Mouse (Mus musculus): ENCODE data around the gene Gm10271. TPM values are rescaled to one million over a fixed set of nuclear protein-coding genes. Genes with fewer than 3 reads are reported as not detected.

Gene Gm10271
- polyA plus RNA-seq, 1 experiment, result not detected

- peaks cover 8% of the 10 kb centered on the region for H3K4me1 ChIP-seq
- no peaks in the 10 kb centered on the region for H3K9me3 ChIP-seq
- no peak overlapping the region for H3K4me3 ChIP-seq (replicated peaks)
- H3K36me3 ChIP-seq (replicated peaks; ENCODE audit: low read length), result peaks cover 77% of the 10 kb centered on the region
- TF ChIP-seq FLI1 (IDR thresholded peaks at IDR 0.05; ENCODE audit: low read length) (no peak), GATA1 (IDR thresholded peaks at IDR 0.05; ENCODE audit: borderline replicate concordance, low read length) (no peak)
- H3K27me3 ChIP-seq (replicated peaks), result no peaks in the 10 kb centered on the region
Measured at GRCm38 (mm10) chr10:116912850-116913249, 59.6 kb downstream of the Gm10271 start.

- Histone ChIP-seq H3K4me1 (peaks cover 4% of the 10 kb centered on the region), H3K36me3 (replicated peaks; ENCODE audit: low read length) (peaks cover 85% of the 10 kb centered on the region), H3K4me3 (replicated peaks) (peak overlapping the region; percentile 62), H3K9me3 (no peaks in the 10 kb centered on the region), H3K27me3 (replicated peaks) (no peaks in the 10 kb centered on the region)
- TF ChIP-seq FLI1 (IDR thresholded peaks at IDR 0.05; ENCODE audit: low read length), result no peak
- TF ChIP-seq GATA1 (IDR thresholded peaks at IDR 0.05; ENCODE audit: borderline replicate concordance, low read length), result no peak
Measured at GRCm38 (mm10) chr10:116908901-116909642, 63.3 kb downstream of the Gm10271 start.

Other genes starting within 250 kb of the Gm10271 start
- not detected in 2 replicates for gene Myrfl, start 75.7 kb downstream of the Gm10271 start, polyA plus RNA-seq (2012; ENCODE audit: insufficient read depth, low replicate concordance)
- gene Rab3ip, start 21.8 kb downstream of the Gm10271 start, polyA plus RNA-seq (2012; ENCODE audit: insufficient read depth, low replicate concordance), result 4.8 TPM in 1 of 2 replicates, not detected in the other
- not detected in 2 replicates for gene Best3, start 13.7 kb upstream of the Gm10271 start, polyA plus RNA-seq (2012; ENCODE audit: insufficient read depth, low replicate concordance)
- gene Lrrc10, start 72.7 kb upstream of the Gm10271 start, polyA plus RNA-seq (2012; ENCODE audit: insufficient read depth, low replicate concordance), result not detected in 2 replicates
- 3.6 and 19.1 TPM in 2 replicates for gene Cct2, start 91.2 kb upstream of the Gm10271 start, polyA plus RNA-seq (2012; ENCODE audit: insufficient read depth, low replicate concordance)
- 0.75 and 1.5 TPM in 2 replicates for gene Frs2, start 175.9 kb upstream of the Gm10271 start, polyA plus RNA-seq (2012; ENCODE audit: insufficient read depth, low replicate concordance)

All from megakaryocyte, embryonic 14.5 days (primary cell).